Mouse (Mus musculus): ENCODE measurements around the gene Olfr124. TPM values are rescaled to one million over a fixed set of nuclear protein-coding genes. Genes with fewer than 3 reads are reported as not detected.

Olfr124 gene
- not detected for total RNA-seq (2021)

DNA sequence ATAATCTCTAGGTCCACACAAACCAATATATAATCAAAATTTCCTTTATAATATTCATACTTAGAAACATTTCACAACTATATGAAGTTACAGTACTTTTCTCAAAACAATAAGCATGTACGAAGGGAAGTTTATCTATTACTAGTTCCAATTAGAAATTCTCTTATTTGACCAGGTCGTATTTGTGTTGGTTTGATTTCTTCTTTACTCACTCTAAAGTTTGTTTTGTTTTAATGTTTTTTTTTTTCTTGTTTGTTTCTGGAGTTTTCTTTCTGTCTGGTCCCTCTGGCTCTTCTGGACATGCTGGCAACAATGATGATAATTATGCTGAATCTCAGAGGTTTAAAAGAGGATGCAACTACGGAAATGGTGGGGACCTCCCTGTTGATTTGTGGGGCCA, at the start of gene Olfr124:
Gene Olfr124, plus strand, starts transcription at position 301 of the 400 bp plus-strand sequence.
- DNase-seq, result no peak

DNA sequence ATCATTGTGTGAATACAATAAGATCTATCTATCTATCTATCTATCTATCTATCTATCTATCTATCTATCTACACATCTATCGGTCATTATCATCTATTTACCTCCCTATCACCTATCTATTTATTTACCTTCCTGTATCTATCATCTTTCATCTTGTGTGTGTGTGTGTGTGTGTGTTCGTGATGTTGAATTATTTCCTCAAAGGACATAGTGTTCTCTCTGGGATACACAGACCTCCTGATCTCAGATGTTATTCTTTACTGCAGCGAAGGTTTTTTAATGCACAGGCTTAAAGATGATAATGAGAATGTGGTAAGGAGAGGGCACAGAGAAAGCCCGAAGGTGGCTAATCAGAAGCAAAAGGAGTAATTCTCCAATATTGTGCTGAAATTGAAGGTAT, 31.4 kb upstream of the Olfr124 start, which contains the start of gene Olfr122:
Gene Olfr122, plus strand, starts transcription at position 301 of the 400 bp plus-strand sequence.
- no peak for DNase-seq

DNA sequence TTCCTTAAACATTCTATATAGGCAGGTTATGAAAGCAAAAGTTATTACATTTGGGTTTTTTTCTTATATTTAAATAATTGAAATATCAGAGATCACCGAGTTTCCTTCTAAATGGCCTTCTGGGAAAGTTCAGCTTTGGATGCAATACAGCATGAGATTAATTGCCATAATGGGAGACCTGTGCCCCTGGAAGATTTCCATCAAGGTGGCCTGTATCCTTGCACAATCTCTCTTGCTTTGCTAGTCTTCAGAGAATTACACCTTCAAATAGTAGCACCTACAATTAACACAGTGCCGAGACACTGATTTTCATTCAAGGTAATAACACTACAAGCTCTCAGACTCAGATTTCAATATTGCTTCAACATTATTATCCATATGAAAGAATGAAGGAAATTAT, 6.5 kb upstream of the Olfr124 start, which contains the start of gene Olfr123:
Gene Olfr123, plus strand, starts transcription at position 301 of the 400 bp plus-strand sequence.
- DNase-seq, result no peak

DNA sequence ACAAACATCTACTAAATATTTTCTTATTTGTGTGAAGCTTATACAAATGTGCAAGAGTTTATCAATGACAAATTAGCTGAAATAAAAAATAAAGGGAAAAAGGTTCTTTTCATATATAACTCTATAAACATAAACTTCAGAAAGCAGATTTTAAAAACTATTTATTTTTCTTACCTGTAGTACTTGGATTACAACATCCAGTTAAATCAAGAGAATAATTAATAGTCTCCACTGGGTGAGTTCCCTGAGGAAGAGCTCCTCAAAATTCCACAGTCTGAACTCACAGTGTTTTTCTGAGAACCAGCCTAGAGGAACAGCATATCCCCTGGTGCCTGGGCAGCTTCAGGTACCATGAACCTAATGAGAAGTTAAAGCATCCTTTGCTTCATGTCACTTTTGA, 33.0 kb downstream of the Olfr124 start, which contains the start of gene Olfr125:
Gene Olfr125, plus strand, starts transcription at position 301 of the 400 bp plus-strand sequence.
- no peak for DNase-seq

DNA sequence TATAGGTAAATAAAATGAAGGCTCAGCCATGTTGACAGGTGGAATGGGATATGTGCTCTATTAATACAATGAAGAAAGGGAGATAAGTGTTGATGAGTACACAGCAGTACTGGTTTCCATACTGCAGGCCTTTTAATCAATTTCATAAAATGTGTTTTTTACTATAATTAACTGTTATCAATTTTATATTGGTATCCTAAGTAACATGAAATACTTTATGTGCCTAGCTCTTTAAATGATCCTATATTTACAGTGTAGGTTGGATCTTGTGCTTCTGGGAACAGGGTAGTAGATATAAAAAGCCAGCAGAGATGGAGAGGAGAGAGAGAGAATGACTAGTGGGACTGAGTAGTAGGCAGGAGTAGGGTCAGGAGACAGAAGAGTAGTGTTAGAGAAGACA, 47.5 kb downstream of the Olfr124 start, which contains the start of gene Olfr126:
Gene Olfr126, plus strand, starts transcription at position 301 of the 400 bp plus-strand sequence.
- DNase-seq, result no peak

Other genes with a start within 250 kb of the Olfr124 start
- gene Olfr112, start 230.4 kb upstream of the Olfr124 start, total RNA-seq (2021), result not detected
- gene Olfr113, start 222.2 kb upstream of the Olfr124 start, total RNA-seq (2021), result not detected
- gene Olfr114, start 207.1 kb upstream of the Olfr124 start, total RNA-seq (2021), result not detected
- not detected for gene Olfr115, start 172.8 kb upstream of the Olfr124 start, total RNA-seq (2021)
- gene Olfr116, start 172.7 kb upstream of the Olfr124 start, total RNA-seq (2021), result not detected
- gene Olfr117, start 136.1 kb upstream of the Olfr124 start, total RNA-seq (2021), result not detected
- gene Olfr118, start 132.9 kb upstream of the Olfr124 start, total RNA-seq (2021), result not detected
- gene Olfr119, start 103.3 kb upstream of the Olfr124 start, total RNA-seq (2021), result not detected
- gene Olfr120, start 78.1 kb upstream of the Olfr124 start, total RNA-seq (2021), result not detected
- not detected for gene Olfr121, start 51.0 kb upstream of the Olfr124 start, total RNA-seq (2021)
- not detected for gene Olfr122, start 31.3 kb upstream of the Olfr124 start, total RNA-seq (2021)
- not detected for gene Olfr123, start 6.4 kb upstream of the Olfr124 start, total RNA-seq (2021)
- not detected for gene Olfr125, start 33.1 kb downstream of the Olfr124 start, total RNA-seq (2021)
- not detected for gene Olfr126, start 47.6 kb downstream of the Olfr124 start, total RNA-seq (2021)
- not detected for gene Olfr127, start 100.5 kb downstream of the Olfr124 start, total RNA-seq (2021)
- gene Olfr128, start 120.7 kb downstream of the Olfr124 start, total RNA-seq (2021), result not detected
- not detected for gene Olfr761, start 153.2 kb downstream of the Olfr124 start, total RNA-seq (2021)

Data from layer of hippocampus, postnatal 36 days (tissue).